Mouse (Mus musculus) layer of hippocampus, postnatal 25 days (tissue): Measurements from ENCODE around the gene Ncl. TPM values are rescaled to one million over a fixed set of nuclear protein-coding genes. Genes with fewer than 3 reads are reported as not detected.

Source experiments
- microRNA-seq, 2 experiments: library from miRNA; unstranded; fragments of <30 nt; microRNA quantifications; one replicate each; pipeline ENCODE4 v1.2.0; 2021
- total RNA-seq, 2 experiments: library from RNA; stranded (reverse); gene quantifications; 2 replicates each; pipeline ENCODE4 v1.2.3; 2021

The Ncl gene
- total RNA-seq, 2 experiments from 2014 or later = 126 to 148 TPM

Small RNA genes lying within 50 kb of the gene (microRNA-seq; reads per million reads assigned to microRNA genes)
- 47.8 to 71.8 reads per million in 2 experiments for gene mmu-mir-3535

Other genes with a start within 250 kb of the Ncl start
- gene Htr2b, start 247.4 kb downstream of the Ncl start, total RNA-seq = not detected
- 1 to 10 TPM; 2.1 to 4.1 TPM for gene Gm21972, start 225.8 kb downstream of the Ncl start, total RNA-seq
- 10 to 100 TPM; 36.6 to 39.5 TPM for gene Armc9, start 204.6 kb downstream of the Ncl start, total RNA-seq
- 1 to 10 TPM; 1.5 to 1.6 TPM for gene B3gnt7, start 56.6 kb downstream of the Ncl start, total RNA-seq
- not detected for gene Nmur1, start 66.8 kb upstream of the Ncl start, total RNA-seq
- not detected for gene Tex44, start 66.9 kb upstream of the Ncl start, total RNA-seq
- gene Ptma, start 167.3 kb upstream of the Ncl start, total RNA-seq = 100 to 1,000 TPM; 508 to 527 TPM
- gene Pde6d, start 223.2 kb upstream of the Ncl start, total RNA-seq = 10 to 100 TPM; 55.4 to 61.0 TPM
- 10 to 100 TPM; 21.6 to 25.0 TPM for gene Cops7b, start 223.5 kb upstream of the Ncl start, total RNA-seq